Mouse (Mus musculus) megakaryocyte-erythroid progenitor cell, adult 5-6 weeks (primary cell): ENCODE data around the gene Pecam1. TPM values are rescaled to one million over a fixed set of nuclear protein-coding genes. Genes with fewer than 3 reads are reported as not detected.

Source experiments
- ATAC-seq: replicated peaks from 2 replicates; pipeline ENCODE4 v1.8.0; 2016; ENCODE audit warnings: mild to moderate bottlenecking, inconsistent platforms; ENCODE audit not compliant: severe bottlenecking, poor library complexity, low FRiP score, low TSS enrichment
- total RNA-seq, 2 experiments: library from RNA; stranded (forward) in 1 of 2; stranded (reverse) in 1 of 2; fragments of 200-1000, 215-1000 nt in 1 of 2; fragments of >200 nt in 1 of 2; fragmentation: Nextera tagmentation in 1 of 2; gene quantifications; 2 replicates each; pipeline ENCODE4 v1.2.3; 2014 to 2017

Gene Pecam1
- total RNA-seq, 2 experiments from 2014 or later = 8.8 to 9.2 TPM

- no peak for ATAC-seq
Measured at GRCm38 (mm10) chr11:106673727-106674611, 76.5 kb downstream of the Pecam1 start.

DNA sequence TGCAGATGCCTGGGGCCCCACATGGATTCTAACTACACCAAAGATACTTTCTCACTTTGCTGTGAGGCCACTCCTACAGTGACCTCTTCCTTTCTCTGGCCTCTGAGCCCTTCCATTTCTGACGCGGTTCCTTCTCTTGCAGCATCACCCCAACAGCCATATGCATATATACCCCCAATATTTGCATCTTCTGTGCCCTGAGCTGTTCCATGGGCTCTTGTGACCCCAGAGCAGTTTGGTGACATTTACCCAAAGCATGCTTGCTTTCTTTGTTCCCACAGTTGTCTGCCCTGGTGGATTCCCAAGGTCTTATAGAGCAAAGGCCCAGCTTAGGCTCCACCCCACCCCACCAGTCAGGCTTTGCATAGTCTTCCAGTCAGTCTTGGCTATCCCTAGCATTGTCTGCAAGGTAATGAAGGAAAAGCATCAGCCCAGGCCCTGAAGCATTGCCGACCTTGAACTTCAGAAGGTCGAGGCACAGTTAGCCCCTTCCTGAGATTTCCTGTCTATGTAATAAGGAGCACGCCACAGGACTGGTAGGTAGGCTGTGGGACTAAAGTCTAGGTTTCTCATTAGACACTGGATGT, 77.4 kb downstream of the Pecam1 start:
- ATAC-seq = no peak

DNA sequence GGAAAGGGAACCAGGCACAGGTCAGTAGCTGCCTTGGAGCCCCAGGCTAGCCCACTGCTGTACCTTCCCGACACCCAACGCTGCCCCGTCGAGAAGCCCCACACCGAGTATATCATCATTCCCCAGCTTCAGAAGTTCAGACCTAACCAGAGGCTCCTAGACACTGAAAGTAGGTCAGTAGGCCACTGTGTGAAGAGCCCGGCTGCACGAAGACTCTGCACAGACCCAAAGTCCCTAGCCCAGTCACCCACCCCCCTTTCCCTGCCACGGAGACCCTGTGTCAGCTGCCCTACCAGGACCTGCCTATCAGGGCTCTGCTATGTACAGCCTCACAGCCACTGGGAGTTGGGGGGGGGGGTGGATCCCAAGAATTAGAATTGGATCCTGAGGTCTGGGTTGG, 78.6 kb downstream of the Pecam1 start:
- no peak for ATAC-seq

DNA sequence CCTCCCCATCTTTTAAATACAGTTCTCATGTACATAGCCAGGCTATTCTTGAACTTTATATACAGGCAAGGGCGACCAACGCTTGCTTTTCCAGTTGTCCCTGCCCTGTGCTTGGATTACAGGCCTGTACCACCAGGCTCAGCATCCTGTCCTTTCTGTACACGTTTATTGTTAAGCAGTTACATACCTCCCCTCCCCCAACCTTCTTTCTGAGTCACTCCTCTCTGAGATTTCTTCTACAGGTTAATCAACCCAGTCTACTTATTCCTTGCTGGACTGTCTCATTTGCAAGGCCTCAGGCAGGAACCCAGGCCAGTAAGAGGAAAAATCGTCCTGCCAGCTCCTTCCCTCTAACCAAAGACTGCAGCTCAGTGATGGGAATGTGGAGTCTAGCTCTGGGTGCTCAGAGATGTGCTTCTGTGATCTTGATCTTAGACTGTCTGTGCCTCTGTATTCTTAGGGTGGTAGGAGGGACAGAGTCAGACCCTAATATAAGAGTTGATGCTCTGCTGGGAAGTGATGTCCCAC, 79.4 kb downstream of the Pecam1 start:
- ATAC-seq = no peak

- ATAC-seq = no peak
Measured at GRCm38 (mm10) chr11:106670266-106670665, 80.2 kb downstream of the Pecam1 start.

- ATAC-seq = peak; percentile 75
Measured at GRCm38 (mm10) chr11:106669873-106670173, 80.6 kb downstream of the Pecam1 start.

GRCm38 (mm10) chr11:106669102-106669872, 81.1 kb downstream of the Pecam1 start:
- ATAC-seq = no peak

GRCm38 (mm10) chr11:106668336-106668735, 82.1 kb downstream of the Pecam1 start:
- no peak for ATAC-seq

DNA sequence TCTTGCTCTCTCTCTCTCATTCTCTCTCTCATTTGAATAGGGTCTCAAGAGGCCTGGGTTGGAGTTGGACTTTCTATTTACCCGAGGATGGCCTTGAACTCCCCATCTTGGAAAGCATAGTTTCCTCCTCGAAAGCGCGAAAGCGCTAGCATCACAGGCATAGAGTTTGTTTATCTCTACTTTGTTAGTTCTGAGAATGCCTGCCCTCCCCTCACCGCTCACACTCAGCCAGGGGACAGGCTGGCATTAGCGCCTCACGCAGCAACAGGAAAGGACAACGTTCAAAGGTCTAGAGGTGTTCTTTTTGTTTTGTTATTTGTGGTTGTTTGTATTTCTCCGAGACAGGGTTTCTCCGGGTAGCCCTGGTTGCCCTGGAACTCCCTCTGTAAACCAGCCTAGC, 82.6 kb downstream of the Pecam1 start:
- no peak for ATAC-seq

DNA sequence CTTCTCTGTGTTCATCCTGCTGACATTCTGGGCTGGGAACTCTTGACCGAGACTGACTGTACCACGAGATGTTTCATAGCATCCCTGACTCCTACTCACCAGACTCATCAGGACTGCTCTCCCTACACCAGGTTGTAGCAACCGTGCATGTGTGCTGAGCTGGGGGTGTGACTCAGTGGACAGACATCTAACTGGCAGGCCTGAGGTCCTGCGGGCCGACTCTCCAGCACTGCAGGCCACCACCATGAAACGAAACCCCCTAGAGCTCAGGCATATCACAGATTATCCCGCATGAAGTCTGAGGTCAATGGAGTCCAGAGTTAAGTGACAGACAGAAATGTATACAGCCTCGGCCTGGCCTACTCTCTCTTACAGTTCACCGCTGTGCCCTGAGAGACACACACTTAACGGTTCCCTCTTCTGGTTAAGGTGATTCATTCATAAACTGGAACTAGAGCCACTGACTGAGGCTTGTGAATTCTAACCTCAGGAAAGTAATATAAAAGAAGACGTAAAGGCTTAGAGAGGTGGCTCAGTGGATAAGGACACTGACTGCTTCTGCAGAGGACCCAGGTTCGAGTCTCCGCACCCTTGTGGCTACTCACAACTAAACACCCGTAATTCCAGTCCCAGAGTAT, 83.8 kb downstream of the Pecam1 start:
- ATAC-seq = no peak

GRCm38 (mm10) chr11:106665841-106666240, 84.6 kb downstream of the Pecam1 start:
- no peak for ATAC-seq

- no peak for ATAC-seq
Measured at GRCm38 (mm10) chr11:106665328-106665727, 85.1 kb downstream of the Pecam1 start.

DNA sequence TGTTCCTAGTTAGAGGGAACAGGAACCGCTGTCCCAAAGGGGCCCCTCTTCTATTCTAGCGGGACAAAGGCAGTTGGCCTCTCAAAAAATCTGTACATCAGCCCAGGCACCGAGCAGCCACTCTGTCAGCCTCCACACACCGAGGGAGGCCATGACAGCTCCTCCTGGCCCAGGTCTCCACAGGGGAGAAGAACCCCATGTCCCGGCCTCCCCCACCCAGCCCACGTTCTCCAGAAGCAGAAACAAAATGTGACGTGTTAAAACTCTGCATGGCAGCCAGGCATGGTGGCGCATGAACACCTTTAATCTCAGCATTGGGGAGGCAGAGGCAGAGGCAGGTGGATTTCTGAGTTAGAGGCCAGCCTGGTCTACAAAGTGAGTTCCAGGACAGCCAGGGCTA, 85.7 kb downstream of the Pecam1 start:
- ATAC-seq = no peak

- no peak for ATAC-seq
Measured at GRCm38 (mm10) chr11:106663838-106664237, 86.6 kb downstream of the Pecam1 start.

- ATAC-seq = no peak
Measured at GRCm38 (mm10) chr11:106662634-106663407, 87.6 kb downstream of the Pecam1 start.

DNA sequence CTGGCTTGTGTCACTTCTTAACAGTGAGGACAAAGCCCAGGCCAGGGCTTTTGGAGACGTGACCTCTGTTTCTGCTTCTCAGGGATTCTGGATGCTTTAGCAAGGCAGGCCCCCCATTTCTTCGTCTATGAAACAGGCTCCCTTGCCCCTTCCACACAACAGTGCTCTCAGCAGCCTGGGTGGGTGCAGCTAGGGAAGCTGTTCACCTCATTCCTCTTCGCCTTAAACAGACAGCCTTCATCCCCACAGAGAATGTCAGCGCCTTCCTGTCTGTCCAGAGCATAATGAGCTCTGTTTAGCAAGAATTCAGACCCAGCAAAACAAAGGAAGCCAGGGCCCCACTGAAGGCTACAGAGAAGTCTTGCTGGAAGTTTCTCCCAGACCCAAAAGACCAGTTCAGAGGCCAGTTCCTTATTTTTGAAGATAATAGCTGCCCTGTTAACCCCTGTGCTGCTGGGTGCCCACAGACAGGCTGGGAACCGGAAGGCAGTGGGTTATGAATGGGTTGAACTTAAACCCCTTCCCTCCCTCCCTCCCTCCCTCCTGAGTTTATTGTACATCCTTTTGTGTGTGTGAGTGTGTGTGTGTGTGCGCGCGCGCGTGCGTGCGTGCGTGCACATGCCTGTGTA, 89.9 kb downstream of the Pecam1 start:
- no peak for ATAC-seq

- no peak for ATAC-seq
Measured at GRCm38 (mm10) chr11:106659598-106660295, 90.7 kb downstream of the Pecam1 start.
